Mouse (Mus musculus) skeletal muscle tissue, adult 2 months (tissue): Measurements from ENCODE around the gene Pkd1.

Source experiments
- DNase-seq: peaks from one replicate; pipeline ENCODE4 v3.0.0-alpha.2; 2012; ENCODE audit warnings: low read depth, low spot score

Pkd1 gene

DNA sequence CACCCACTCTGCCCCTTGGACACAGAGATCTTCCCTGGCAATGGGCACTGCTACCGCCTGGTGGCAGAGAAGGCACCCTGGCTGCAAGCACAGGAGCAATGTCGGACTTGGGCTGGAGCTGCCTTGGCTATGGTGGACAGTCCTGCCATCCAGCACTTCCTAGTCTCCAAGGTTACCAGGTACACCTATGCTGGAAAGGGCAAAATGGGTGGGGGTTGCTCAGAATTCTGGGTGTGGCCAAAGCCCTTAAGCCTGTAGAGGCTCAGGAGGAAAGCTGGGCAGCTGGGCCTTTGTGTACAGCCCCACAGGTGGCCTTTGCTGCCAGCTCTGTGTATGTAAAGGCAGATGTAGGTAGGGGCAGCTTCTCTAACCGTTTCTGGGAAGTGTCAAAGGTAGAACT lies 16.2 kb downstream of the Pkd1 start:
- no peak for DNase-seq

DNA sequence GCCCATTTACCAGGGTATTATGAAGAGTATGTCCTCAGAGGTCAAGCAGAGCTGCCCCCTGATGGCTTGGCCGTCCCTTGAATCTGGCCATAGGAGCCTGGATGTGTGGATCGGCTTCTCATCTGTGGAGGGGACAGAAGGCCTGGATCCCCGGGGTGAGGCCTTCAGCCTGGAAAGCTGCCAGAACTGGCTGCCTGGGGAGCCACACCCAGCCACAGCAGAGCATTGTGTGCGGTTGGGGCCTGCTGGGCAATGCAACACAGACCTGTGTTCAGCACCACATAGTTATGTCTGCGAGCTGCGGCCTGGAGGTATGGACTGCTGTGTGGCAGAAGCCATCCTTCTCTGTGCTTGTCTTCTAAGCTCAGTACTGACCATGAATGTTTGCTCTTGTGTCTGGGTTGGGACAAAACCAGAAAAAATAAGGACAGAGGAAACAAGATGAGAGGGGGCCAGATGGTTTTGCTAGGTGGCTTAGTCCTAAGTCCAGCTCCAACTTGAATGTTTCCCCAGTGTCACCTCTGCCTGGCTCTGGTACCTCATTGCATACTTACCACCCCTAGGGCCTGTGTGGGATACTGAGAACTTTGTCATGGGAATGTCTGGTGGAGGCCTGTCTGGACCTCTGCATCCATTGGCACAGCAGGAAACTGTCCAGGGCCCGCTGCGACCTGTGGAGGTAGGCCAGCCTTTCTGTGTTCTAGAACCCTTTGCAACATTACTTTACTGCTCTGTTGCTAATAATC lies 17.6 kb downstream of the Pkd1 start:
- DNase-seq = peak; percentile 30

DNA sequence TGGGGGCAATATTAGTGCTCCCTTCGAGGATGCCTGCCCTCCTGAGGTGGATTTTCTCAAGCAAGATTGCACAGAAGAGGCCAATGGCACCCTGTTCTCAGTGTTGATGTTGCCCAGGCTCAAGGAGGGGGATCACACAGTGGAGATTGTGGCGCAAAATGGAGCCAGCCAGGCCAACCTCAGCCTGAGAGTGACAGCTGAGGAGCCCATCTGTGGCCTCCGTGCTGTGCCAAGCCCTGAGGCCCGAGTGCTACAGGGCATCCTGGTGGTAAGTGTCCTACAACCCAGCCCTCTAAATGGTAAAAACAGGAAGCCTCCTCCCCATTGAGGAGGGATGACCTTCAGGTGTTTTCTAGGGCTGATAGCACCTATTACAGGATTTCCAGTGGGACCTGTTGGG lies 20.2 kb downstream of the Pkd1 start:
- DNase-seq = no peak

- no peak for DNase-seq
Observed at GRCm38 (mm10) chr17:24572651-24573245, 23.1 kb downstream of the Pkd1 start.

- no peak for DNase-seq
Observed at GRCm38 (mm10) chr17:24573811-24574210, 24.2 kb downstream of the Pkd1 start.

DNA sequence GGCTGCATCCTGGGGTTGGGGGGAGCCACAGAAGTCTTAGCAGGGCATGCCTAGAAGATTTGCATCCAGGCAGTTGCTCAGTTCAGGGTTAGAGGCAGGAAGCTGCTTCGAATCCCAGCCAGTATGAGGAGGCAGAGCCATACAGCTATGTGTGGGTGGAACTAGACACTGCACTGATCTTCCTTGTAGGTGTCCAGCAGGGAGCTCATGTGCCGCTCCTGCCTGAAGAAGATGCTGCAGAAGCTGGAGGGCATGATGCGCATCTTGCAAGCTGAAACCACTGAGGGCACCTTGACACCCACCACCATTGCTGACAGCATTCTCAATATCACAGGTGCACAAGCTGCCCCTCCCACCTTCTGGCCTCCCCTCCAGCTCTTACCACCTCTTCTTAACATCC lies 29.9 kb downstream of the Pkd1 start:
- no peak for DNase-seq

DNA sequence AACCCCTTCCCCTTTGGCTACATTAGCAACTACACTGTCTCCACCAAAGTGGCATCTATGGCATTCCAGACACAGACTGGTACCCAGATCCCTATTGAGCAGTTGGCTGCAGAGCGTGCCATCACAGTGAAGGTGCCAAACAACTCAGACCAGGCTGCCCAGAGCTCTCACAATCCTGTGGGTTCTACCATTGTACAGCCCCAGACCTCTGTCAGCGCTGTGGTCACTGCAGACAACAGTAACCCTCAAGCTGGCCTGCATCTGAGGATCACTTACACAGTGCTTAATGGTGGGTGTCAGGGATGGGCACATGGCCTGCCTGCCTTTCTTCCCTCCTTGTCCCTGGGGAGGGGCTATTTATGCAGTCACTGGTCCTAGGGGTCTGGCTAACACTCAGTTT lies 30.7 kb downstream of the Pkd1 start:
- DNase-seq = no peak

- DNase-seq = no peak
Observed at GRCm38 (mm10) chr17:24583599-24584460, 34.2 kb downstream of the Pkd1 start.

DNA sequence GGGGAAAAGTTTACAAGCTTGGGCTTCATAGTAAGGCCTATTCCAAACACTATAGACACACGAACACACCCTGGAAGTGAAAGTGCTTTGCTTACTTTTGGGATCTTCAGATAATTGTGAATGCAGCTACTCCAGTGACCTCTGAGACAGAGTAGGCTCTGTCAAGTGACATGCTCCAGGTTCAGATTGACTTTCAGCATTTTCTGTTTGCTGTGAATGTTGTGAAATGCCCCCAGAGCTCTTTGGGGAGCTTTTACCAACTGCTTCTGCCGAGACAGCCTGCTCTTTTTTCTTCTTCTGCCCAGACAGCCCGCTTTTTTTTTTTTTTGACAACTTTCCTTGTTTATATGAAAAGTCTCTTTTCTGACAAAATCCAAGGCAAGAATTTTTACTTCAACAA lies 34.9 kb downstream of the Pkd1 start:
- no peak for DNase-seq

DNA sequence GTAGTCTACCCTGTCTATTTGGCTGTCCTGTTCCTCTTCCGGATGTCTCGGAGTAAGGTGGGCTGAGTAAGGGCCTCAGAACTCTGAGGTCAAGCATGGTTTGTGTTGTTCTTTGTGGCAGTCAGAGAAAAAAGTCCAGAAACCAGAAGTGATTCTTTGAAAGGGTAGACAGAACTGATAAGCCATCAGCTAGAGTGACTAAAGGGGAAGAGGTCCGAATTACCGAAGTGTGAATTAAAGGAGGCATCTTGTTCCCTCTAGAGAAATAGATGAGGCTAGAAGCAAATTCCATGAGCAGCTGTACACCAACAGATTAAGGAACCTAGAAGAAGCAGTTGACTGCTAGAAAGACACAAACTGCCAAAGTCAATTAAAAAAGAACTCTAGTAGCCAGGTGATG lies 36.9 kb downstream of the Pkd1 start:
- no peak for DNase-seq

DNA sequence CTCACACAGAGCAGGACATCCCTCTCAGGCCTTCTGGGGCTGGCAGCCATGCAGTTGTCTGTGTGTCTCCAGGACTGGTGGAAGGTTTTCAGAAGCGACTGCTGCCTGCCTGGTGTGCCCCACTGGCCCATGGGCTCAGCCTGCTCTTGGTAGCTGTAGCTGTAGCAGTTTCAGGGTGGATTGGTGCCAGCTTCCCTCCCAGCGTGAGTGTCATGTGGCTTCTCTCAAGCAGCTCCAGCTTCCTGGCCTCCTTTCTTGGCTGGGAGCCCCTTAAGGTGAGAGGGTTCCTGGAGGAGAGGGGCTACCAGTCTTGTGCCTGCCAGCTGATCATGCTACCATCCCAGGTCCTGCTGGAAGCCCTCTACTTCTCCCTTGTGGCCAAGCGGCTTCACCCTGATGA lies 41.3 kb downstream of the Pkd1 start:
- no peak for DNase-seq

DNA sequence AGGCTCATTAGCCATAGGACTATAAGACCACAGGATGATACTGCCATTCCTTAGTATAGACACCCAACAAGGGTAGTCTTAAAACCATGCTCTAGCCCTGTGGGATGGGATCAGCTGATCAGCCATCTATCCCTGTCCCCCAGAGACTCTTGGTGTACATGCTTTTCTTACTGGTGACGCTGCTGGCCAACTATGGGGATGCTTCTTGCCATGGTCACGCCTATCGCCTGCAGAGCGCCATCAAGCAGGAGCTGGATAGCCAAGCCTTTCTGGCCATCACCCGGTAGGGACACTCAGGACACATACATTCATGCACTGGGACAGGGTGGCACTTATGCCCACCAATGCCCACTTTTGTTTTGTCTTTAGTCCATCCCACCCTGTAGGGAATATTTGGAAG lies 42.1 kb downstream of the Pkd1 start:
- DNase-seq = no peak

- no peak for DNase-seq
Observed at GRCm38 (mm10) chr17:24593248-24593647, 43.6 kb downstream of the Pkd1 start.

- DNase-seq = no peak
Observed at GRCm38 (mm10) chr17:24593992-24594890, 44.6 kb downstream of the Pkd1 start.

GRCm38 (mm10) chr17:24595126-24596072 lies 45.8 kb downstream of the Pkd1 start:
- DNase-seq = no peak

DNA sequence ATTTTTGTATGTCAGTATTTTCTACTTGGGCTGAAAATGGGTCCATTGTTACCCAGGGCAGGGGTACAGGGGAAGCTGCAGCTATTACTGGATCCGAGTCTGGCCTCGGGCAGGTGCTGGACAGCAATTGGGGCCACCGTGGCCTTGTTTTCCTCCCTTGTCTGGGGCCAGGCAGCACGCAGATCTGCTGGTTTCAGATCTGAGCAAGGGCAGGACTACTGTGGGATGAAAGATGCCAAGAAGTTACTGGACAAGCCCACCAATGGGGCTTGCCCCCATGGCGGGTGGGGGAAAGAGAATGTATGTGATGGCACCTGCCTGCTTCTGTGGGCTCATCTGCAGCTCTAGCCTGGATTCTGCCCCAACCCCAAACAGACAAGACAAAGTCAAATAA lies 46.4 kb downstream of the Pkd1 start:
- DNase-seq = no peak

DNA sequence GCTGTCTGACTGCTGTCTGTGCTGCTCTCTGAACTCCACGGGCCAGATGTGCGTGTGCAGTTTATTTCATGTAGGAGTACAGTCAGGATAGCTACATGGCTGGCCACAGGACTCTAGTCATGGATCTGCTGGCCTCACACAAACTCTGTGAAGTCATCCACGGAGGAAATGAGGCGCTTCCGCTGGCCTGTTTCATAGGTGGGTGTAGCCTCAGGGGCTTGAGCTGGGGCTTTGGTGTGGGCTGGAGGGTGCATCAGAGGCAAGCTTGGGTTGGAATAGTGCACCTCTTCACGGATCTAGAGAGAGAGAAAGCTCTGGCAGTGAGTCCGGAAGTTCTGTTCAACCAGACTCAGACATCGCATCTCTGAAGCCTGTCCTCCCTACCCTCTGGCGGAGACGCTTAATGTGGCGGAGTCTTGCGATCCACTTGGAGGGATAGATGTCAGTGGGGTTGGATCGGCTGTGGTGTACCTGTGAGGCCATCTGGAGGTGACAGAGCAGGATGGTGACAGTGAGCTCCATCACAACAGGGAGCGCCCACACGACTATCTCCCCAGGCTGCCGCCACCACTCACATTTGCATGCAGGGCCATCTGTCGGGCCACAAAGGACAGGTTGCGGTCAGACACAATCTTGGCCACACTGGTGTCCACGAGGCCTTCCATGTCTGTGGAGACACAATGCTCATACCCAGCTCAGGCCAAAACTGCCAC lies 47.0 kb downstream of the Pkd1 start:
- no peak for DNase-seq

GRCm38 (mm10) chr17:24597989-24598388 lies 48.4 kb downstream of the Pkd1 start:
- DNase-seq = no peak

- DNase-seq = no peak
Observed at GRCm38 (mm10) chr17:24600502-24600901, 50.9 kb downstream of the Pkd1 start.

- DNase-seq = no peak
Observed at GRCm38 (mm10) chr17:24603961-24604360, 54.3 kb downstream of the Pkd1 start.
